Mouse (Mus musculus): ENCODE results near the gene Zbtb18.

DNA sequence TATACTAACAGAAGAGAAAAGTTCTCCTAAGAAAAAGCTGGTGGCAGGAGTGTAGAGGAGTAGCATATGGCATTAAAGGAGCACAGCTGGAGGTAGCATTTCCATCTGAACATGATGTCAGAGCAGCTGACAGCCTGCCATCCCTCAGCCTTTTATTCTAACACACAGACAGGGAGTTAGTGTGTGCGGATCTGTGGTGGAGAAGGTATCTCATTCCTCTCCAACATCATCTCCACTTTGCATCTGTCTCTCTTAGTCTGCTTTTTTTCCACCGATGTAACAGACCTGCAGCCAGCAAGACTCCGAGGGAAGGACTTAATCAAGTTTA lies 2.3 kb downstream of the Zbtb18 start:
- no peak for TF ChIP-seq CTCF (IDR thresholded peaks at IDR 0.05; ENCODE audit: low read depth)
- TF ChIP-seq EP300 (IDR thresholded peaks at IDR 0.05; ENCODE audit: low read depth) = no peak
